Mouse (Mus musculus) cerebellum, postnatal 25 days (tissue): ENCODE measurements around the gene Gba.

Source experiments
- DNase-seq, 2 experiments: peaks; one replicate each; pipeline ENCODE4 v3.0.0; 2021; ENCODE audit warnings: mixed read lengths in 2 of 2

The Gba gene

GRCm38 (mm10) chr3:89244158-89244981 lies 41.6 kb downstream of the Gba start:
- DNase-seq, result peak; percentile 70 to 78

DNA sequence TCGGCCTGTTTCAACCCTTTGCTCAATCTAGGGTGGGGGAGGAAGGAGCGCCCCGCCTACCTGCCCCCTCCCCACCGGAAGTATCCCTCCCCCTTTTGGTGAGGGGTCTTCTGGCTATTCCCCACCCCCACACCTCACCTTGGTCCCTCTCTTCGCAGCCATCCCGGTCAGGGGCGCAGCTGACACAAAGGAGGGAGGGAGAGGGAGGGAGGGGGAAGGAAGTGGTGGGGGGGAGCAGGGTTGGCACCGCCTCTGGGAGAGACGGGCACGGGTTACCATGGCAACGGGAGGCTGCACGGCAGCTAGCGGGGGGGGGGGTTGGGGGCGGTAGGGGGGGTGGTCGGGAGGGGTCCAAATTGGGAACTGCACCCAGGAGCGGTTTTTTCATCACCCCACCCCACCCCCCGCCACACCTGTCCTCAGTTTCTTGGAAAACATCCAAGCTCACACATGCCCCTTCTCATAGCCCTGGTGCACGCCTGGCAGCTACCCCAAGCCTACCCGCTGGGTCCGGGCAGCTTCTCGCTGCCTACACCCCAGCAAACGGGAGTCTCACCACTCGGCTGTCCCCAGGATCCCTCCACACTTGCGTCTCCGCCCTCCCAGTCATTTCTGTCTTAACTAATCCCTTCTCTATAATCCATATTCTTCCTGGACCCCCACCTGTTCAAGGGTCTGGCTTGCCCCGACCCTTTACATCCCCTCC lies 42.4 kb downstream of the Gba start:
- DNase-seq, result peak; percentile 87 to 90

- peak; percentile 80 to 88 for DNase-seq
These were observed 43.0 kb downstream of the Gba start, which contains the start of gene Krtcap2 for GRCm38 (mm10) chr3:89245688-89246171. Gene Krtcap2, plus strand, starts transcription at chr3:89245966.

DNA sequence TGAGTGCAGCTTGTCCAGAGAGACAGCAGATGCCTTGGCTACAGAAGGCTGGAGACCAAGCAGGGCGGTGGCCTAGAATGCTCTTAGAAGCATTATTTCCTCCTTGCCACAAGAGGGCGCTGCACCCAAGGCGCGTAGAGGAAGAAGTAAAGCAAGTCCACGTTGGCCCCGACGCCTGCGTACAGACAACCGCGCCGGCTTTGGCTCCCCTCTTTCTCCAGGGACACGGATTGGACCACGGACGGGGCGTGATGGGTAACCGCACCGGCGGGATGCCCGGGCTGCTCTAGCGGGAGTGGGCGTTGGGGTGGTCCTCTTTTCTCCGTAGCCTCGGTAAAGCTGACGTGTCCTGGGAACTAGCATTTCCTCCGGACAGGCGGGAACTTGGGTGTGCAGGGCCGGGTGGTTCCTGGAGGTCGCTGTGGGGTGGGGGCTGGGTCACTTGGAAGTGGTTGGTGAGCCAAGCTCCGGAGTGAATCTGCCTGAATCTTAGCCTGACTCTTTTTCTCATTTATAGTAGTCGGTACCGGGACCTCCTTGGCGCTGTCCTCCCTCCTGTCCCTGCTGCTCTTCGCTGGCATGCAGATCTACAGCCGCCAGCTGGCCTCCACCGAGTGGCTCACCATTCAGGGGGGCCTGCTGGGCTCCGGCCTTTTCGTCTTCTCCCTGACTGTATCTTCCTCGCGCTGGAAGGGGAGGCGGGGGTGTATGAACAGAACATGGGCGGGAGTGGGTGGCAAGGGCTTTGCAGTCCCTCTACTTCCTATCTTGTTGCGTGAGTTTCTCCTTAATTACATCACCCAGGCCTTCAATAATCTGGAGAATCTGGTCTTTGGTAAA lies 43.8 kb downstream of the Gba start, which contains the start of gene Trim46:
Trim46 (minus strand) TSS at position 49 of the 840 bp plus-strand sequence.
- peak; percentile 93 to 95 for DNase-seq

DNA sequence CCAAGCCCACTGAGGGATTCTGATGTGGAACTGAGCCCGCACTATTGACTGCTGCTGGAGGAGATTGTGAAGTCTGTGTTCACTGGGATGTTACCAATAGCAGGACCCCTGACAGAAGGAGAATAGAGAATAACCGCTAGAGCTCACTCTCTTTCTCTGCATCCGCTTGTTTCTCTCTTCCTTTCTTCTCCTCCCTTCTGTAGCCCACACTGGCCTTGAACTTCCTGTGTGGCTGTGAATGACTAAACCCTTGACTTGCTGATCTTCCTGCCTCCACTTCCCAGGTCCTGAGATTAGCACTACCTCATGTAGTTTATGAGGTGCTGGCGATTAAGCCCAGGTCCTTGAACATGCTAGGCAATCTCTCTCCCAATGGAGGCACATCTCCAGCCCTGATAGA lies 44.7 kb downstream of the Gba start:
- no peak for DNase-seq

DNA sequence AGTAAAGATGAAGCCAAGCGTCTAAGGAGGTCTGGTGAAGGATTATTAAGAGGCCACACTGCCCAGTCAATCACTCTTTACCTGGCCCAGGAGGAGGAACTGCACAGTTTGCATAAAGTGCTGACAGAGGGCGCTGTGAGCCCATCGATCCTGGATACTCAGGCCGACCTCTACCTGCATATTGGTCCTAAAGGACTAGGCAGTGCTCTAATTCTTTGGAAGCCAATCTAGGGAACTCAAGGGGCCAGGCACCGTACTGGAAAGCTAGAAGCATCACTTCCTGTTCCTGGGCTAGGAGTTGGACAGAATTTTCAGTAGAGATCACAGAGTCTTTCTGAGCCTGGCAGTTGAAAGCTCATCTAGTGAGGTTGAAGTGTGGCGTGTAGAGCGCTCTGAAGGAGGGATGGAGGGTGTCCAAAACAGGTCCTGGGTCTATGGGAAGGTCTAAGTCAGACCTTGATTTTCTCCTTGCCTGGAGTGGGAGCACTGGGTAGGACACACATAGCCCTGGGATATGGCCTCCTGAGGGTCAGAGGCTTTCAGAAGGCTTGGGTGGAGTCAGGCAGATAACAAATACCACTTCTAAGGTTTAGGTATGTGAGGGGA lies 47.8 kb downstream of the Gba start:
- DNase-seq, result peak; percentile 81 to 87

DNA sequence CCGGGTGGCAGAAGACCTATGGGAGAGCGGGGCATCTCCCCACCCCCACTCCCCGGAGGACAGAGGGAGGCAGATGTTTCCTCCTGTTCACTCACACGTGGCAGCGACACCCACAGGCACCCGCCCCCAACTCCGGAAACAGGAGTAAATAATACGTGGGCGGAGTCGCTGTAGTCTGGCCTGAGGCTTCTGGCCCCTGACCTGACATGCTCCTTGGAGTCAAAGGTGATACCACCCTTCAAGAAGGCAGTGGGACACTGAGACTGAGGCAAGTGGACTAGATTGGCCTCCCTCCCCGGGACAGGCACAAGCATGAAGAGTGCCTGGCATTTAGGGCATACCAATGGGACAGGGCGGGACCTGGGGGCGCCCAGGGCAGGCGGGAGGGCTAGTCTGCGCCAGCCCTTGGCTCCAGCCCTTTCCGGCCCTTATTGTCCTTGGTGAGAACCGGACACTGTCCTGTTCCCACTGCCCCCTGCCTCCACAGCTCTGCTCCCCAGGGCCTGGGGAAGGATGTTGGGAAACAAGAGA lies 48.7 kb downstream of the Gba start:
- DNase-seq, result peak in 1 of 2 experiments; percentile 35

GRCm38 (mm10) chr3:89254994-89255393 lies 52.3 kb downstream of the Gba start:
- DNase-seq, result no peak

DNA sequence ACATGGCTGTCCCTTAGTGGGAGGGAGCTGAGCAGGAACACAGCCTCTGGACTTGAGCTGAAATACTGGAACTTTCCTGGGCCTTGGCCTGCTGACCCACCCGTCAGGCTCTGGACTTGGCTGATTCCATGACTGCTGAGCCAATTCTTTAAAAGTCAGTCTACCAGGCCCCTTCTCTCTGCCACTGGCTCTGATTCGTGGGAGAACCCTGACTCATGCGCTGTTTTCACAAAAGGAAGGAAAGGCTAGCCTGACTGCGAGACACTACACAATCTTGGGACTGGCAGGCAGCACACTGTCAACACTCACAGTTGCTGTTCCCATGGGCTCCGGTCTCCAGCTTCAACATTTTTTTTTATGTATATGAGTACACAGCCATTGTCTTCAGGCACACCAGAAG lies 53.4 kb downstream of the Gba start:
- no peak for DNase-seq
